Mouse (Mus musculus): ENCODE data around the gene Crybg2.

DNA sequence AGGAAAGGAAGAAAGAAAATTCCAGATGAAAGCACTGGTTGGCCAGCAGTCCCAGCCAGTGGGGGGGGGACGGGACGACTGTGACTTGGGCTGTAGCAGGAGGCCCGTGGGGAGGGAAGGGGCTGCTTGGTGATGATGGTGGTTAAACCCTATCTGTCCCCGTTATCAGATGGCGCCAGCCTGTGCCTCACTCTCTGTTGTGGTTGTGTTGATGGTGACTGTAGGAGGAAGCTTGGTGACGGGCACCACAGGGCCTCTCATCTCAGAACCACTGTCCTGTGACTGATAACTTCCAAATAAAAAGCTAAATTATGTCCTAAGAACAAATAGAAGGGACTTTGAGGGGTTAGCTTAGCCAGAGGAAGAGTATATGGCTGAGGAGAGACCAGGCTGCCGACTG, 45.5 kb downstream of the Crybg2 start:
- no peak for TF ChIP-seq CTCF (conservative IDR thresholded peaks at IDR 0.05; ENCODE audit: insufficient read depth, insufficient read length, low read depth, low read length)
- TF ChIP-seq POLR2A (IDR thresholded peaks at IDR 0.05; ENCODE audit: low read depth, low read length): no peak

Measured in kidney, adult 2 months (tissue).